Mouse (Mus musculus): Measurements from ENCODE around the gene Gm30302.
"Not testable (repeated sequence)": the region's sequence is repeated elsewhere in the genome, so short reads cannot be mapped to it uniquely, and the experiment has no call there.

Gm30302 gene

GRCm38 (mm10) chr13:49798901-49799300 lies at the start of gene Gm30302:
Gm30302 (minus strand) TSS chr13:49799001.
- DNase-seq (ENCODE audit: low spot score in 2 of 2) = no peak

- no peak for DNase-seq (ENCODE audit: low spot score in 2 of 2)
These were observed 48.0 kb upstream of the Gm30302 start for GRCm38 (mm10) chr13:49846751-49847150.

GRCm38 (mm10) chr13:49846141-49846540 lies 47.3 kb upstream of the Gm30302 start:
- DNase-seq (ENCODE audit: low spot score in 2 of 2) = no peak

DNA sequence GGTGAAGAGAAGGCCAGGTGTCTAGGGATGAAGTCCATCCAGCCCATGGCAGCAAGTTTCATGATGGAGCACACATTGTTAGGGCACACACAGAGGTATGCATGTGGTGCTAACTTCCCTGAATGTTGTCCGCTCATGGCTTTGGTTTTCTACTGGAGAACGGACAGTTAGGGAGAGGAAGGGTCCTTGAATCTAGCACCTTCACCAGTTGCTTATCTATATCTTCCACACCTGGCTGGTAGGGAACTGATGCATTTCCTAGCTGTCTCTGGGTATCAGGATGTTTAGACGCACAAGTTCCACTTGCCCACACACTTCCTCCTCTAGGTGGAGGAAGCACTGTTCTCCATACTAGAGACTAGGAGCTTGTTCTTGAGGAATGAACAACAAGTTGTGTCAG lies 46.9 kb upstream of the Gm30302 start:
- no peak for DNase-seq (ENCODE audit: low spot score in 2 of 2)

- no peak for DNase-seq (ENCODE audit: low spot score in 2 of 2)
These were observed 45.3 kb upstream of the Gm30302 start for GRCm38 (mm10) chr13:49844071-49844470.

DNA sequence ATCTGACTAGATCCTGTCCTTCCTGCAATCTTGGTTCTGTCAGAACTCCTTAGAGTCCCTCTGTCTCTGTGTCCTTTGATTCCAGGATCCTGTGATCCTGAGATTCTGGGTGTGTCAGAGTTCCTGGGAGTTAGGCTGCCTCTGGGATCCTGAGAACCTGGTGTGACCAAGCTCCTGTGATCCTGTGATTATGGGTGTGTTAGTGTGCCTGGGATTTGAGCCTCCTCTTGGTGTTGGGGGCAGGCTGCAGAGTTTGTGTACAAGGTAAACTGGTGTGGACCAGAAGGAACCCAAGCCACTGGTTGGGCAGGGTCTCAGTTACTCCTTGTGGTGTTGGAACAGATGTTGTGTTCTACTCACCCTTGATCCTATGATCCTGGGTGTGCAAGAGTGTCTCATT lies 42.4 kb upstream of the Gm30302 start:
- no peak for DNase-seq (ENCODE audit: low spot score in 2 of 2)

- no peak for DNase-seq (ENCODE audit: low spot score in 2 of 2)
These were observed 31.6 kb upstream of the Gm30302 start for GRCm38 (mm10) chr13:49830355-49830754.

- no peak for DNase-seq (ENCODE audit: low spot score in 2 of 2)
These were observed 26.5 kb upstream of the Gm30302 start for GRCm38 (mm10) chr13:49825300-49825699.

DNA sequence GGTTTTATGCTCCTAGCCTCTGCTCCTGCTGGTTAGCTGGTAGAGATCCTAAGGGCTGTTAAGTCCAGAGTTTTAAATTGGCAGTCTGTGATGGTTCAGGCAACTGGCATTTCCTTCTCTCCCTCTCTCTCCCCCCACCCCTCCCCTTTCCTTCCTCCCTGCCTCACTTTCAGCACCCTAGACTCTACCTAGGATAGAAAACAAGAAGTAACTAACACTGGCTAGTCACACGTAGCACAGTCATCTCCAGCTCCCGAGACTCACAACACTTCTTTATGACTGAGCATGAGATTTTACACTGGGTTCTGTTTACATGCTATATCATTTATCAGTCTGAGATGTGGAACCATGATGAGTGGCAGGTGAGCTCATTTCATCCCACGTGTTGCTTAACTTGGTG lies 16.2 kb upstream of the Gm30302 start:
- no peak for DNase-seq (ENCODE audit: low spot score in 2 of 2)

DNA sequence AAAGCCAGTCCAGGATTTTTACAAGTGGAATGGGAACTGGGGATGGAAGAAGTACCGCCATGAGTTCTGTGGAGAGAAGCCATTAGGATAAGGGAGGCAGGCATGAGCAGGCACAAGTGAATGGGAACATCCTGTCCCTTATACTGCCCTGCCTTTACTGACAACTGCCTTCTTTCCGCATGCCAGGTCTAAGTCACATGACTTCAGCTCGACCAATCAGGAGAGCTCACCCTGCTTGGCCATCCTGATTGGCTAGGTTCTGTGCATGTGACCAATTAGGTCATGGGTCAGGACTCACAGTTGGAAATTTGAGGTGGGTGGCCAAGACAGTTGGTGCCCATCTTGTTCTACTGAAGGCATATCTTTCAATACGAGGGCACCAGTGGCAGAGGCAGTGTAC lies 15.6 kb upstream of the Gm30302 start:
- no peak for DNase-seq (ENCODE audit: low spot score in 2 of 2)

- no peak for DNase-seq (ENCODE audit: low spot score in 2 of 2)
These were observed 8.3 kb upstream of the Gm30302 start for GRCm38 (mm10) chr13:49807146-49807545.

- DNase-seq (ENCODE audit: low spot score in 2 of 2) = no peak
These were observed 10.0 kb downstream of the Gm30302 start for GRCm38 (mm10) chr13:49788563-49789393.

GRCm38 (mm10) chr13:49783899-49784298 lies 14.9 kb downstream of the Gm30302 start:
- no peak for DNase-seq (ENCODE audit: low spot score in 2 of 2)

- DNase-seq (ENCODE audit: low spot score in 2 of 2) = not testable (repeated sequence)
These were observed 27.3 kb downstream of the Gm30302 start for GRCm38 (mm10) chr13:49771536-49771935.

- no peak for DNase-seq (ENCODE audit: low spot score in 2 of 2)
These were observed 29.7 kb downstream of the Gm30302 start for GRCm38 (mm10) chr13:49769111-49769510.

- DNase-seq (ENCODE audit: low spot score in 2 of 2) = no peak
These were observed 30.8 kb downstream of the Gm30302 start for GRCm38 (mm10) chr13:49768048-49768447.

DNA sequence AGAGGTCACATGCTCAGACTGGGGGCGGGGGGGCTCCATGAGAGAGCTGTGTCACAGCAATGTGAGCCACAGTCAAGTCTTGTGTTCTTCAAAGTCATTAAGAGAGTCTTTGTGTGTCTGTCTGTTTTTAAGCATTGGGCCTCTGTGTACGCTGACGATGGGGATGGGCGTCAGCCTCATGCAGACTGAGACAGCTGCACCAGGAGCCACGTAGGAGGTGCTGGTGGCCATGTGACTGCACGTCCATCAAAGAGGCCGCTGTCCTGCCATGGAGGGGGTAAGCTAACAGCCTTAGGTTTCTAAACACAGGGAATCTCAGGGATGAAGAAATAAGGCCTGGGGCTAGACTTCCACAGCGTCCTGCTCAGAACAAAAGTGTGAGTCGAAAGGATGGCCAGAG lies 32.5 kb downstream of the Gm30302 start:
- no peak for DNase-seq (ENCODE audit: low spot score in 2 of 2)

GRCm38 (mm10) chr13:49765306-49765705 lies 33.5 kb downstream of the Gm30302 start:
- no peak for DNase-seq (ENCODE audit: low spot score in 2 of 2)

- no peak for DNase-seq (ENCODE audit: low spot score in 2 of 2)
These were observed 36.6 kb downstream of the Gm30302 start for GRCm38 (mm10) chr13:49762208-49762607.

GRCm38 (mm10) chr13:49760675-49761074 lies 38.1 kb downstream of the Gm30302 start:
- DNase-seq (ENCODE audit: low spot score in 2 of 2) = no peak

DNA sequence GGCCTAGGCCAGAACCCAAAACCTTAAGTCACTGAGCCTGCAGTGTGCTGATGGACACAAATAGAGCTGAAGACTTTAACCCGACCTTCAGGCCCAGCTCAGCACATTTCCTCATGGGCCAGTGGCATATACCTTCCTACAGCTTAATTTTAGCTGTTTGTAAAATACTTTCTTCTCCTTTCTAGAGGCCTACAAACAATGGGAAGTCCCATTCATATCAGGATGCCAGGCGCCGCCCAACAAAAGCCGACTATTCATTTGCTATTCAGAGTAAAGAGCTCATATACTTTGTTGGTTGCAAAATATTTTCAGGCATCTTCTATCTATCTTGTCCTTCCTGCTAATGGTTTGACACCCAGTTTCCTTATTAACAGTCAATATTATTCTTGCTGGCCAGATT lies 40.8 kb downstream of the Gm30302 start:
- DNase-seq (ENCODE audit: low spot score in 2 of 2) = no peak

- no peak for DNase-seq (ENCODE audit: low spot score in 2 of 2)
These were observed 42.2 kb downstream of the Gm30302 start for GRCm38 (mm10) chr13:49756591-49756990.

DNA sequence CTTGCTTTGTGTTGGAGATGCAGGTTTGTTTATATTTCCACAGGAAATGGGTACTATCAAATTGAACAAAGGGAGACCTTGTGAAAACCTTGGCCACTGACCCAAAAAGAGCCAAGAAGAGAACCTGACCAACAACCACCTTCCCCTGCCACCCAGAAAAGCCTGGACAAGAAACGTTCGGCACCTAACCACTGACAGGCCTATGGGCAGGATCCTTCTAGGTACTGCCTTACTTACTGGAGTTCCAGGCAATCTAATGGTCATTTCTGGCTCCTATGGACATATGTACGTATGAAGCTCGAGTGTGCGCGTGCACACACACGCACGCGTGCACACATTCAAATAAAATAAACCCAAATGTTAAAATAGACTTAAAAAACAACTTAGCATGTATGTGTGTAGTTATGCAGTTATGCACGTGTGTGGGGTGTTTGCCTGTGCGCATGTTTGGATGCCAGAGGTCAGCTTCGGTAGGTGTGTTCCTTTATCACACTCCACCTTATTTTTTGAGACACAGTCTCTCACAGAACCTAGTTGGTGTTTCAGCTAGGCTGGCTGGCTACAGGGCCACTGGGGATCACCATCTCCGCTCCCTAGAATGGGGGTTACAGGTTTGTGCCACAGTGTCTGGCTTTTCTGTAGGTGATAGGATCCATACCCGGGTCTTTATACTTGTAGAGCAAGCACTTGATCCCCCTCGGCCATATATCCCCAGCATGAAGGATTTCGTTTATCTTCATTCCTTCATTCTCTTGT lies 57.3 kb downstream of the Gm30302 start:
- no peak for DNase-seq (ENCODE audit: low spot score in 2 of 2)
